Mouse (Mus musculus): Measurements from ENCODE around the gene Pnmal2. TPM values are rescaled to one million over a fixed set of nuclear protein-coding genes. Genes with fewer than 3 reads are reported as not detected.

Pnmal2 gene
- polyA plus RNA-seq, 1 experiment from 2014 or later = 92.1 TPM

DNA sequence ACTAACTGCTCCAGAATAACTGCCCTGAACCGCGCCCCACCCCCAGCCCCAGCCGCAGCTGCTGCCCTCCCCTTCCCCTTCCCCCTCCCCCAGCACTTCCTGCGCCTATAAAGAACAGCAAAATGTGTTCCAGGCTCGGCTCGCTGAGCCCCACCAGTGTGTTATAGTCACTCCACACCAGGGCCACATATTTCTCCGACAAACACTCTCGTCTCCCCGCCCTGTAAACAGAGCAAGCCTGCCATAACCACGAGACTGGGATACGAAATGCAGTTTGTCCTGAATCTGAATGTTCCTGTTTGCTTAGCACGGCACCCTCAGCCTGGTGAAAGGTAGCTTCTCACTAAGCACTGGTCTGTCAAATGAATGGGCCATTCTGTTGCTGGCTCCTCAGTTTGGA is 35.9 kb downstream of the Pnmal2 start:
- Histone ChIP-seq H3K4me2 (ENCODE audit: low read depth, low read length) (peak overlapping the region; percentile 33), H3K27me3 (ENCODE audit: control insufficient read depth, insufficient read depth, low read length) (no peaks in the 10 kb centered on the region), H3K9me3 (ENCODE audit: control insufficient read depth, low read length) (no peaks in the 10 kb centered on the region), H3K9ac (replicated peaks; ENCODE audit: low read depth, low read length) (no peak overlapping the region), H3K4me3 (ENCODE audit: low read depth, low read length) (no peak overlapping the region), H3K27ac (ENCODE audit: low read depth, low read length) (peak overlapping the region; percentile 46), H3K36me3 (ENCODE audit: control insufficient read depth, insufficient read depth, low read length) (no peaks in the 10 kb centered on the region), H3K4me1 (ENCODE audit: control insufficient read depth, insufficient read depth, low read length) (peaks cover 18% of the 10 kb centered on the region)
- ATAC-seq (ENCODE audit: low read depth) = no peak; the same call in 1 of the 2 replicates
- WGBS = 1% methylated on average over 12 of the region's 12 CpGs

DNA sequence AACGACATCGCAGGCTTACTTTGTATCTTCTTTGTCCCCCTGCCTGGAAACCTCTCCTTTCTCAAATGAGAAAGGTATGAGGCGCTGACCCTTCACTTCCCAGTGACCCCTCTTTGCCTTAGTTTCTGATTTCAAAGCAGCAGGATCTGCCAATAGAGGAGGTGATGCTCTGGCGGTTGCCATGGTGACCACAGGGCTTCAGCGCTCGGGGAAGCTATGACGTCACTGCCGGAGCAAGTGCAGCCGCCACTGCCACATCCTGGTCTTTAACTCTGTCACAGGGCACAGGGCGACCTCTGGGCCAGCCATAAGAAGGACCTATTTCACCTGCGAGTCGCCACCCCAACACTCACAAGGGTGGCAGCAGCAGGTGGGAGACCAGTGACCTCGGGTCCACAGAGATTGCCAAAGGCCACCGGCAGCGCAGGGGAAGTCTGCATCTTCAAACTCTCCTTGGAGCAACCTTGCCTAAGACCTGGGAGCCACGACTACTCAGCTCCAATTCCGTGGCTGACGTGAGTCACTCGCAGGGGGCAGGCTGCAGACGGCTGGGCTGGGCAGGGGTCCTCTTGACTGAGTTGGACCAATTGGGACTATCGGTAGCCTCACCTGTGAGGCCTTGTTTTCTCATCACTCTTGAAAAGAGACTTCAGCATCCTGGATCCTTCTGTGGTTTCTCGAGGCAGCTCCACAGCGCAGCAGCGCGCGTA is 38.5 kb downstream of the Pnmal2 start, which contains the start of gene Gm42372:
TSS of gene Gm42372 (plus strand) at position 228 of the 710 bp plus-strand sequence.
- H3K4me2 ChIP-seq (ENCODE audit: low read depth, low read length) = peak within 1 kb of the TSS; percentile 85
- ATAC-seq (ENCODE audit: low read depth) = peak; percentile 78
- H3K36me3 ChIP-seq (ENCODE audit: control insufficient read depth, insufficient read depth, low read length) = no peaks in the 10 kb centered on the region
- H3K27ac ChIP-seq (ENCODE audit: low read depth, low read length) = peak within 1 kb of the TSS; percentile 67
- H3K27me3 ChIP-seq (ENCODE audit: control insufficient read depth, insufficient read depth, low read length) = no peaks in the 10 kb centered on the region
- peak within 1 kb of the TSS; percentile 45 for H3K4me3 ChIP-seq (ENCODE audit: low read depth, low read length)
- WGBS = 19% methylated on average over 26 of the region's 26 CpGs
- H3K9ac ChIP-seq (replicated peaks; ENCODE audit: low read depth, low read length) = peak within 1 kb of the TSS; percentile 61
- no peaks in the 10 kb centered on the region for H3K9me3 ChIP-seq (ENCODE audit: control insufficient read depth, low read length)
- peaks cover 31% of the 10 kb centered on the region for H3K4me1 ChIP-seq (ENCODE audit: control insufficient read depth, insufficient read depth, low read length)

DNA sequence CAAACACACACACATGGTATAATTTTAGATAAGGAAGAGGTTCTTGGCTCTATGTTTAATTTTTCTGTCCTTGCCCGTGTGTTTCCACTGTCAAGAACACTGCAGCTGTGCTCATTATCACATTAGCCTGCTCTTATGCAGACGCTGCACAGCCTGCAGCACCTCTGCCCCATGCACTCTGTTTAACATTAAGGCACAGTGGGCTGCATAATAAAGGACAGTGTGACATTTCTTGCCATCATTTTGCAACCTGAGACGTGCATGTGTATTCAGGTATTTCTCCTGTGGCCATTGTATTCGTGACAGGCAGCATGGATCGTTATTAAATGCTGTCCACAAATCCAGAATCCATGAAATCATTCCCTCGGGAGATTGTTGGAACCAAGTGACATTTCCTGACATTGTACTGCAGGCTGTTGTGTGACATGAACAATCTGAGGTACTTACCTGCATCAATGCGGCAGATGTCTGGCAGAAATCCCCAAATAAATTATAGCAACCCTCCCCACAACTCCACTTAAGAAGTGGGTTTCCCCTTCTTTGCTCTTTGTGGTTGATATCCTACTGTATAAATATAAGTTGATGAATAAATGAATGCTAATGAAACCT is 43.2 kb downstream of the Pnmal2 start:
- H3K9me3 ChIP-seq (ENCODE audit: control insufficient read depth, low read length) = no peaks in the 10 kb centered on the region
- H3K27me3 ChIP-seq (ENCODE audit: control insufficient read depth, insufficient read depth, low read length) = no peaks in the 10 kb centered on the region
- H3K4me1 ChIP-seq (ENCODE audit: control insufficient read depth, insufficient read depth, low read length) = peaks cover 29% of the 10 kb centered on the region
- H3K27ac ChIP-seq (ENCODE audit: low read depth, low read length) = peak overlapping the region; percentile 79
- H3K4me3 ChIP-seq (ENCODE audit: low read depth, low read length) = no peak overlapping the region
- WGBS = 23% methylated on average over 7 of the region's 7 CpGs
- ATAC-seq (ENCODE audit: low read depth) = no peak
- H3K4me2 ChIP-seq (ENCODE audit: low read depth, low read length) = peak overlapping the region; percentile 24; the same call in 1 of the 2 replicates
- H3K36me3 ChIP-seq (ENCODE audit: control insufficient read depth, insufficient read depth, low read length) = no peaks in the 10 kb centered on the region
- H3K9ac ChIP-seq (replicated peaks; ENCODE audit: low read depth, low read length) = no peak overlapping the region

DNA sequence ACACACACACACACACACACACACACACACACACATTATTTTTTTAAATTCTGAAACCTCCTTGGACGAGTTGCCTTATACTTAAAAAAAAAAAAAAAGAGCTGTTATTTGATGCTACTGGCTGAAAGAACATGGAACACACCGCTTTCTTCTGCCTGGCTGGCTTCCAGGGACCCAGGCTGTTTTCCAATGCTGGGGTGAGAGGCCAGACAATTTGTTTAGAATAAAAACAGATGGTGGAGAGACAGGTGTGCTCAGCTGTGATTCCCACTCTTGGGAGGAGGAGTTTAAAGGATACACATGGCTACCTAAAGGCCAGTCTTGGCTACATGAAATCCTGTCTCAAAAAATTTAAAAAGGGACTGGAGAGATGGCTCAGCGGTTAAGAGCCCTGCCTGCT is 43.9 kb downstream of the Pnmal2 start:
- 29% methylated on average over 3 of the region's 3 CpGs for WGBS
- Histone ChIP-seq H3K4me2 (ENCODE audit: low read depth, low read length) (no peak overlapping the region), H3K4me1 (ENCODE audit: control insufficient read depth, insufficient read depth, low read length) (peaks cover 22% of the 10 kb centered on the region), H3K9me3 (ENCODE audit: control insufficient read depth, low read length) (no peaks in the 10 kb centered on the region), H3K27ac (ENCODE audit: low read depth, low read length) (peak overlapping the region; percentile 79), H3K4me3 (ENCODE audit: low read depth, low read length) (no peak overlapping the region), H3K9ac (replicated peaks; ENCODE audit: low read depth, low read length) (no peak overlapping the region), H3K27me3 (ENCODE audit: control insufficient read depth, insufficient read depth, low read length) (no peaks in the 10 kb centered on the region), H3K36me3 (ENCODE audit: control insufficient read depth, insufficient read depth, low read length) (no peaks in the 10 kb centered on the region)
- ATAC-seq (ENCODE audit: low read depth) = no peak

DNA sequence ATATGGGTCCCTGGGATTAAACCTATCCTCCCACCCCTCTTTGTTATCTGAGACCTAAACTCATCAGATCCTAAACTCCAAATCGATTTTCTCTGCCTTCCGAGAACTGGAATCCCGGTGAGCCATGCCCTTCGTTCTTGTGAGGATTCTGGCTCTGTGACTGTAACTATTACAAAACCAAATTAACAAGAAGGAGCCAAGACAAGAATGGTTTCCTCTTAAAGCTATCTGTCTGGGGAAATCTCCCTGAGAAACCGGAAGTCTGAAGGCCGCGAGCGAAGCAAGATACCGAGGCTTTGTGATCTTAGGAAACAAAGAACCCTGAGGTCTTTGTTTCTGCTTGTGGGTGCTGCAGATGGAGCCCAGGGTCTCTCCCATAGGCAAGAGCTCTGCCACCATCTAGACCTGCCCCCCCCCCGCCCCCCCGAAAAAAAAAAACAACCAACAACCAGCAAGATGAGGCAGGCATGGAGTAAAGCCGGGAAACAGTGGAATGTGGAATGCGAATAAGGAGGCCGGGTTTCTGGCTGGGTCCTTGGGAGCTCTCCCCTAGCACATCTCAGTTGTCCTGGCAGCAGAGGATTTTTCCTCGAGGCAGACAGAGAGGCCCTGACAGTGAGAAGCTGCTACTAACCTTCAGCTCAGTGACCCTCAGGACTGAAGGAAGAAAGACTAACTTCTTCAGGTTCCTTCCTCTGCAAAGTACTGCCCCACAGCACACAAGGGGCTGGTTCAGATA is 45.7 kb downstream of the Pnmal2 start:
- Histone ChIP-seq H3K36me3 (ENCODE audit: control insufficient read depth, insufficient read depth, low read length) (no peaks in the 10 kb centered on the region), H3K4me1 (ENCODE audit: control insufficient read depth, insufficient read depth, low read length) (peaks cover 19% of the 10 kb centered on the region), H3K4me2 (ENCODE audit: low read depth, low read length) (no peak overlapping the region), H3K27me3 (ENCODE audit: control insufficient read depth, insufficient read depth, low read length) (no peaks in the 10 kb centered on the region), H3K27ac (ENCODE audit: low read depth, low read length) (no peak overlapping the region), H3K9me3 (ENCODE audit: control insufficient read depth, low read length) (no peaks in the 10 kb centered on the region), H3K4me3 (ENCODE audit: low read depth, low read length) (no peak overlapping the region), H3K9ac (replicated peaks; ENCODE audit: low read depth, low read length) (no peak overlapping the region)
- no peak for ATAC-seq (ENCODE audit: low read depth)
- WGBS = 37% methylated on average over 15 of the region's 15 CpGs

DNA sequence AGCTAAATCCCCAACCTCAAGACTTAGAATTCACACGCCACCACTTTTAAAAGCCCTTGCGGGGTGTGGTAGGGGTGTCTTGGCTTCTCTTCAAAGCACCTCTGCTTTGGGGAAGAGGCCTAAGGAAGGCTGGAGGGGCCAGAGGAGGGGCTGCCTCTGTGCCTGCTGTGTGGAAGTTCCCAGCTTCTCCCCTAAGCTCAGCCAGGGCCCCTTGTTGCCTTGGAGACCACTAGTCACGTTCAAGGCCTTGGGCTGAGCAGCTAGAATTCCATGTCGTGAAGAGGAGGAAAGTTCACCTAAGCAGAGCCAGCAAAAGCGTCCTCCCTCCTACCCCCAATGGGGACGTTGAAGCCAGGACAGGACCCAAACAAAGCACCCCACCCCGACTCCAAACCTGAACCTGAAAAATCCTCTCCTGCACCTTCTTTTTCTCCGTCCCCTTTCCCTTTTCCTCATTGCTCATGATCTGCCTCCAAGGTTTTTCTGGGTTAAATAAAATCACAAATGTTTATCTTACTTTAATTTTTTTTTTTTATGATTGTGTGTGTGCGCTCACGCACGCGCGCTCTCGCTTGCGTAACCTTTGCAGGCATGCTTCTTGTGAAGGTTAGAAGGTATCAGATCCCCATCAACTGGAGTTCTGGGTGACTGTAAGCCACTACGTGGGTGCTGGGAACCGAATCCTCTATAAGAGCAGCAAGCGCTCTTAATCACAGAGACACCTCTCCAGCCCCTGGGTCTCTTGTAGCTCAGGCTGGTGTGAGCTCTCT is 47.4 kb downstream of the Pnmal2 start:
- Histone ChIP-seq H3K9me3 (ENCODE audit: control insufficient read depth, low read length) (no peaks in the 10 kb centered on the region), H3K4me1 (ENCODE audit: control insufficient read depth, insufficient read depth, low read length) (peaks cover 14% of the 10 kb centered on the region), H3K9ac (replicated peaks; ENCODE audit: low read depth, low read length) (no peak overlapping the region), H3K4me2 (ENCODE audit: low read depth, low read length) (no peak overlapping the region), H3K36me3 (ENCODE audit: control insufficient read depth, insufficient read depth, low read length) (no peaks in the 10 kb centered on the region), H3K4me3 (ENCODE audit: low read depth, low read length) (no peak overlapping the region), H3K27ac (ENCODE audit: low read depth, low read length) (peak overlapping the region; percentile 1; the same call in 1 of the 2 replicates), H3K27me3 (ENCODE audit: control insufficient read depth, insufficient read depth, low read length) (no peaks in the 10 kb centered on the region)
- WGBS = 59% methylated on average over 18 of the region's 18 CpGs
- ATAC-seq (ENCODE audit: low read depth) = peak; percentile 50; the same call in 1 of the 2 replicates

DNA sequence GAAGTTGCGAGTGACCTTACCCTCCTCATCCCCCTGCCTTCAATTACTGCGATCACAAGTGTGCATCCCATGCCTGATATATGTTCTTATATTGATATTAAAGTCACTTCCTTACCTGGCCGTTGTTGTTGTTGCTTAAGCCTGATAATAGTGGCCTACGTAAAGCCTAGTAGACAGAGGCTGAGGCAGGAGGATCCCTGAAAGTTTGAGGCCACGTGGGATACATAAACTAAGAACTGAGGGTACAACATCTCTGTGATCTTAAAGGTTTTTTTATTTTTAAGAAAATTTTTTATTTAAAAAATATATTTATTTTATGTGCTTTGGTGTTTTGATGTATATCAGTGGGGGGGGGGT is 47.9 kb downstream of the Pnmal2 start, which contains the start of gene Ccdc8:
TSS of gene Ccdc8 (plus strand) at position 258 of the 357 bp plus-strand sequence.
- peaks cover 11% of the 10 kb centered on the region for H3K4me1 ChIP-seq (ENCODE audit: control insufficient read depth, insufficient read depth, low read length)
- H3K4me3 ChIP-seq (ENCODE audit: low read depth, low read length) = peak within 1 kb of the TSS; percentile 32; the same call in 1 of the 2 replicates
- H3K9ac ChIP-seq (replicated peaks; ENCODE audit: low read depth, low read length) = no peak within 1 kb of the TSS
- H3K27me3 ChIP-seq (ENCODE audit: control insufficient read depth, insufficient read depth, low read length) = no peaks in the 10 kb centered on the region
- H3K27ac ChIP-seq (ENCODE audit: low read depth, low read length) = peak within 1 kb of the TSS; percentile 1; the same call in 1 of the 2 replicates
- H3K4me2 ChIP-seq (ENCODE audit: low read depth, low read length) = peak within 1 kb of the TSS; percentile 43
- 96% methylated on average over 5 of the region's 5 CpGs for WGBS
- H3K36me3 ChIP-seq (ENCODE audit: control insufficient read depth, insufficient read depth, low read length) = no peaks in the 10 kb centered on the region
- ATAC-seq (ENCODE audit: low read depth) = no peak
- H3K9me3 ChIP-seq (ENCODE audit: control insufficient read depth, low read length) = no peaks in the 10 kb centered on the region

DNA sequence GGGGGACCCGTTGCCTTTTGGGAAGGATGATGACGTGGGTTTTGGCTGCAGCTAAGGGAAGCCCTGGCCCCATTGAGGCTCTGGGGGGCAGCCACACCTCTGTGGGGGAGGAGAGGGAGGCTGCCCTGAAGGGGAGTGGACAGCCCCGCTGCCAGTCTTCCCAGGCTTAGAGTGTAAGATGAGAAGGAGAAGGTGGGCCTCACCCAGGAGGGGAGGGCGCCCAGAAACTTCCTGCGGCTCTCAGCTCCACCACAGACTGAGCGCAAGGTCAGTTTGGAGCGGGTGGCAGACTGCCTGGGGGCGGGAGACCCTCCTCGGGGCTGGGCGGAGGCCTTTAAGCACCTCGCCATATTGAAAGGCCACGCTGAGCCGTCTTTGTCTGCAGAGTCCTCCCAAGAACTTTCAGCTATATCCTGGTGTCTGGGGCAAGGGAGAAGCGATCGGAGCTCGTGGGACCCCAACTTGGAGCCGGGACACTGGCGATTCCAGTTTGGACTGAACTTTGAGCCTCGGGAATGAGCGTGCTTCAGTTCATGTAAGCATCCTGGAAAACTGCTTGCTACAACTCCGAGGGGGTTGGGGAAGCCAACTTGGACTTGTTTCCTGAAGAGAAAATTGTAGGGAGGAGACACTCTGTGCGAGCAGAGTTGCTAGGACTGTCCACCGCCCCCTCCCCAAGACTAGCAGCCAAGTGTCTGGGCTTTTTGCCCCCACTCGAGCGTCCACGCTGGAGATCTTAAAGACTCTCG is 49.3 kb downstream of the Pnmal2 start:
- Histone ChIP-seq H3K9ac (replicated peaks; ENCODE audit: low read depth, low read length) (peak overlapping the region; percentile 44), H3K9me3 (ENCODE audit: control insufficient read depth, low read length) (no peaks in the 10 kb centered on the region), H3K36me3 (ENCODE audit: control insufficient read depth, insufficient read depth, low read length) (no peaks in the 10 kb centered on the region), H3K4me2 (ENCODE audit: low read depth, low read length) (peak overlapping the region; percentile 43), H3K4me1 (ENCODE audit: control insufficient read depth, insufficient read depth, low read length) (peaks cover 5% of the 10 kb centered on the region; the same call in 1 of the 2 replicates), H3K27me3 (ENCODE audit: control insufficient read depth, insufficient read depth, low read length) (no peaks in the 10 kb centered on the region), H3K4me3 (ENCODE audit: low read depth, low read length) (peak overlapping the region; percentile 32), H3K27ac (ENCODE audit: low read depth, low read length) (peak overlapping the region; percentile 55; the same call in 1 of the 2 replicates)
- 4% methylated on average over 27 of the region's 27 CpGs for WGBS
- ATAC-seq (ENCODE audit: low read depth) = peak; percentile 72; the same call in 1 of the 2 replicates
